Mouse (Mus musculus): ENCODE results near the gene Dnmbp. TPM values are rescaled to one million over a fixed set of nuclear protein-coding genes. Genes with fewer than 3 reads are reported as not detected.

Gene Dnmbp
- polyA plus RNA-seq, 1 experiment from 2014 or later, result 4.8 TPM

DNA sequence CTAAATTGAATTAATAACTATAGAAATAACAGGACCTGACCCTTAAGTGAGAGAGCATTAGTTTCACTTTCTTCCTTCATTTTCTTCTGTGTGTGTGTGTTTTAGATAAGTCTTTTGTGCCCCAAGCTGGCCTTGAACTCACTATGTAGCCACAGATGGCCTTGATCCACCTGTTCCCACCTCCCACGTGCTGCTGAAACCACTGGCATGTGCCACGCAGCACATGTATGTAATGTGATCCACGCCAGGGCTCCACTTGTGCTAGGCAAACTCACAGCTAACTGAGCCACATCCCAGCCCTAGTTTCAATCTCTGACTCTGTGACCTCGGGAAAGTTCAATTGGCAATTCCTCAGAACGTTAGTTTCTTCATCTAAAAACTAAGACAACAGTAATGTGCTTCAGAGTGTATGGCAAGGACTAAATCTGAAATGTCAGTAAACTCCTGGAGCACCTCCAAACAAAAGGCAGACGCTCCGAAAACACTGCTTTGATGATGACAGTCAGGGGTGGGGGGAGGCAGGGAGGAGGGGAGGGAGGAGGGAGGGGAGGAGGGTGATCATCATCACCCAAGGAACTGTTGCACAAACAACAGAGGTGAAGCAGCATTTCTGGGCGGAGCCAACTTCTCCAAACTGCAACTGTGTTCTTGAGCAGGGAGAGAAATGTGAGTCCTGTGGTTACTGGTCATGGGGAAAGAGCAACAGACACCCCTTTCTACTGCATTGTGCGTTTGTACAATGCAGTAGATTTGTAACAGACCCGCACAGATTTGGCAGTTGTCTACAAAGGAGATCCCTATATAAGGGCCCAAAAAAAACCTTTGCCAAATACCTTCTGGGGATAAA lies 13.6 kb downstream of the Dnmbp start:
- Histone ChIP-seq H3K4me2 (ENCODE audit: low read depth, low read length) (no peak overlapping the region), H3K36me3 (replicated peaks; ENCODE audit: insufficient read depth, low read length) (no peaks in the 10 kb centered on the region), H3K27ac (ENCODE audit: low read depth) (no peak overlapping the region), H3K9me3 (ENCODE audit: low read length) (no peaks in the 10 kb centered on the region; the same call in 1 of the 2 replicates), H3K4me3 (ENCODE audit: low read depth, low read length) (no peak overlapping the region), H3K9ac (replicated peaks) (no peak overlapping the region), H3K27me3 (ENCODE audit: insufficient read depth, low read length) (no peaks in the 10 kb centered on the region), H3K4me1 (ENCODE audit: insufficient read depth) (no peaks in the 10 kb centered on the region)
- DNase-seq (peak; percentile 31), ATAC-seq (no peak)
- TF ChIP-seq CTCF (IDR thresholded peaks at IDR 0.05; ENCODE audit: low read depth) (no peak), EP300 (IDR thresholded peaks at IDR 0.05; ENCODE audit: low read depth) (no peak)
- 60% methylated on average over 10 of the region's 10 CpGs for WGBS (ENCODE audit: insufficient replicate concordance)

- no peak for TF ChIP-seq EP300 (IDR thresholded peaks at IDR 0.05; ENCODE audit: low read depth)
- TF ChIP-seq CTCF (IDR thresholded peaks at IDR 0.05; ENCODE audit: low read depth), result no peak
- ATAC-seq (peak; percentile 18; the same call in 1 of the 2 replicates), DNase-seq (peak; percentile 63)
- 52% methylated on average over 8 of the region's 8 CpGs for WGBS (ENCODE audit: insufficient replicate concordance)
- Histone ChIP-seq H3K27me3 (ENCODE audit: insufficient read depth, low read length) (no peaks in the 10 kb centered on the region), H3K4me3 (ENCODE audit: low read depth, low read length) (no peak overlapping the region), H3K36me3 (replicated peaks; ENCODE audit: insufficient read depth, low read length) (no peaks in the 10 kb centered on the region), H3K9ac (replicated peaks) (no peak overlapping the region), H3K27ac (ENCODE audit: low read depth) (no peak overlapping the region), H3K4me2 (ENCODE audit: low read depth, low read length) (no peak overlapping the region), H3K9me3 (ENCODE audit: low read length) (no peaks in the 10 kb centered on the region; the same call in 1 of the 2 replicates), H3K4me1 (ENCODE audit: insufficient read depth) (peaks cover 11% of the 10 kb centered on the region)
These were observed 15.6 kb downstream of the Dnmbp start for GRCm38 (mm10) chr19:43924361-43924760.

GRCm38 (mm10) chr19:43922963-43923362 lies 17.0 kb downstream of the Dnmbp start:
- no peak for TF ChIP-seq EP300 (IDR thresholded peaks at IDR 0.05; ENCODE audit: low read depth)
- TF ChIP-seq CTCF (IDR thresholded peaks at IDR 0.05; ENCODE audit: low read depth), result peak; percentile 36
- 89% methylated on average over 7 of the region's 7 CpGs for WGBS (ENCODE audit: insufficient replicate concordance)
- H3K9me3 ChIP-seq (ENCODE audit: low read length), result no peaks in the 10 kb centered on the region; the same call in 1 of the 2 replicates

DNA sequence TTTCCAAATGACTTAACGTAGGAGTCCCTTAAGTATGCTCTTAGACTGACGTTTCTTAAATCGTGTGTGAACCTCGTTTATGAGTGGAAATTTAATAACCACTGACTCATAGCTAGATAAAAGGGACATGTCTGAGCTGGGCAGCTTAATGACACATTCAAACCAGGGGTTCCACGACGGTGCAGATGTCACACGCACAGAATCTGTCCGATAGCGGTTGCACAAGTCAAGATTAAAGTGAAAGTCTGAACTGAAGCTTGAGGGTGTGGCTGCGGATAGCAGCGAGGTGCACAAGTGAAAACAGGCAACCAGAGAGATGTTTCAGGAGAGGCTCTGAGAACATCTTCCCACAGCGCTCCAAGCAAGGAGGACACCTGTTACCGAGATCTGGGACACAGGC lies 18.6 kb downstream of the Dnmbp start:
- H3K9ac ChIP-seq (replicated peaks), result no peak overlapping the region
- H3K4me3 ChIP-seq (ENCODE audit: low read depth, low read length), result no peak overlapping the region
- TF ChIP-seq CTCF (IDR thresholded peaks at IDR 0.05; ENCODE audit: low read depth) (no peak), EP300 (IDR thresholded peaks at IDR 0.05; ENCODE audit: low read depth) (no peak)
- H3K9me3 ChIP-seq (ENCODE audit: low read length), result no peaks in the 10 kb centered on the region; the same call in 1 of the 2 replicates
- no peaks in the 10 kb centered on the region for H3K36me3 ChIP-seq (replicated peaks; ENCODE audit: insufficient read depth, low read length)
- DNase-seq, result no peak
- no peak for ATAC-seq
- no peaks in the 10 kb centered on the region for H3K27me3 ChIP-seq (ENCODE audit: insufficient read depth, low read length)
- peak overlapping the region; percentile 48 for H3K4me2 ChIP-seq (ENCODE audit: low read depth, low read length)
- H3K4me1 ChIP-seq (ENCODE audit: insufficient read depth), result peaks cover 33% of the 10 kb centered on the region
- WGBS (ENCODE audit: insufficient replicate concordance), result 45% methylated on average over 13 of the region's 13 CpGs
- H3K27ac ChIP-seq (ENCODE audit: low read depth), result no peak overlapping the region

More at GRCm38 (mm10) chr19:43922963-43923362, 17.0 kb downstream of the Dnmbp start:
- Histone ChIP-seq H3K36me3 (replicated peaks; ENCODE audit: insufficient read depth, low read length) (no peaks in the 10 kb centered on the region), H3K27me3 (ENCODE audit: insufficient read depth, low read length) (no peaks in the 10 kb centered on the region), H3K4me2 (ENCODE audit: low read depth, low read length) (no peak overlapping the region), H3K4me1 (ENCODE audit: insufficient read depth) (peaks cover 18% of the 10 kb centered on the region), H3K4me3 (ENCODE audit: low read depth, low read length) (no peak overlapping the region), H3K27ac (ENCODE audit: low read depth) (no peak overlapping the region), H3K9ac (replicated peaks) (no peak overlapping the region)
- ATAC-seq (no peak), DNase-seq (no peak)

GRCm38 (mm10) chr19:43920453-43921300 lies 19.3 kb downstream of the Dnmbp start:
- no peak for TF ChIP-seq CTCF (IDR thresholded peaks at IDR 0.05; ENCODE audit: low read depth)
- TF ChIP-seq EP300 (IDR thresholded peaks at IDR 0.05; ENCODE audit: low read depth), result no peak
- H3K4me1 ChIP-seq (ENCODE audit: insufficient read depth), result peaks cover 33% of the 10 kb centered on the region
- H3K27ac ChIP-seq (ENCODE audit: low read depth), result peak overlapping the region; percentile 83
- H3K4me3 ChIP-seq (ENCODE audit: low read depth, low read length), result peak overlapping the region; percentile 14
- H3K9ac ChIP-seq (replicated peaks), result 0 out of 2 replicates have a peak overlapping the region, but pooled peaks have one; percentile 24
- no peaks in the 10 kb centered on the region; the same call in 1 of the 2 replicates for H3K9me3 ChIP-seq (ENCODE audit: low read length)
- no peaks in the 10 kb centered on the region for H3K27me3 ChIP-seq (ENCODE audit: insufficient read depth, low read length)
- DNase-seq, result no peak
- peak overlapping the region; percentile 48 for H3K4me2 ChIP-seq (ENCODE audit: low read depth, low read length)
- H3K36me3 ChIP-seq (replicated peaks; ENCODE audit: insufficient read depth, low read length), result no peaks in the 10 kb centered on the region
- ATAC-seq, result no peak
- 30% methylated on average over 32 of the region's 32 CpGs for WGBS (ENCODE audit: insufficient replicate concordance)

- Histone ChIP-seq H3K27ac (ENCODE audit: low read depth) (peak overlapping the region; percentile 83), H3K9me3 (ENCODE audit: low read length) (no peaks in the 10 kb centered on the region; the same call in 1 of the 2 replicates), H3K4me3 (ENCODE audit: low read depth, low read length) (no peak overlapping the region), H3K27me3 (ENCODE audit: insufficient read depth, low read length) (no peaks in the 10 kb centered on the region), H3K9ac (replicated peaks) (no peak overlapping the region), H3K36me3 (replicated peaks; ENCODE audit: insufficient read depth, low read length) (no peaks in the 10 kb centered on the region), H3K4me1 (ENCODE audit: insufficient read depth) (peaks cover 33% of the 10 kb centered on the region), H3K4me2 (ENCODE audit: low read depth, low read length) (0 out of 2 replicates have a peak overlapping the region, but pooled peaks have one; percentile 48)
- DNase-seq, result no peak
- TF ChIP-seq EP300 (IDR thresholded peaks at IDR 0.05; ENCODE audit: low read depth) (no peak), CTCF (IDR thresholded peaks at IDR 0.05; ENCODE audit: low read depth) (no peak)
- no peak for ATAC-seq
- 68% methylated on average over 4 of the region's 4 CpGs for WGBS (ENCODE audit: insufficient replicate concordance)
These were observed 20.1 kb downstream of the Dnmbp start for GRCm38 (mm10) chr19:43919841-43920240.

Data from liver, postnatal 0 days (tissue).